Mouse (Mus musculus) heart, embryonic 16.5 days (tissue): ENCODE measurements at regions not wholly inside any gene's neighbourhood (a gene's known extent, or its start where the extent isn't known, plus 50 kb on each side); places are given as distances from the start of the nearest gene placed in this dataset.

Experiments used
- ATAC-seq: fragments of 200-750 bp; cut with Nextera tagmentation; replicated peaks from 2 replicates; pipeline ENCODE4 v1.8.0; 2017; ENCODE audit warnings: moderate number of reproducible peaks; ENCODE audit not compliant: insufficient read depth, low FRiP score; ENCODE audit errors: extremely low read depth
- H3K27ac ChIP-seq: fragments of 300-500 bp; sonication (generic); 2 replicates; pipeline ENCODE4 v1.5.1; 2014; ENCODE audit warnings: mild to moderate bottlenecking, low read length, control low read depth, moderate library complexity
- H3K27me3 ChIP-seq: fragments of 300-500 bp; sonication (generic); 2 replicates; pipeline ENCODE4 v1.6.1; 2014; ENCODE audit warnings: low read length, mixed read lengths; ENCODE audit not compliant: control insufficient read depth, insufficient read depth
- H3K36me3 ChIP-seq: fragments of 300-500 bp; sonication (generic); 2 replicates; pipeline ENCODE4 v1.6.1; 2014; ENCODE audit not compliant: control insufficient read depth, insufficient read depth
- H3K4me1 ChIP-seq: fragments of 300-500 bp; sonication (generic); 2 replicates; pipeline ENCODE4 v1.6.1; 2014; ENCODE audit warnings: low read length, mixed read lengths; ENCODE audit not compliant: control insufficient read depth, insufficient read depth
- H3K4me2 ChIP-seq: fragments of 300-500 bp; sonication (generic); 2 replicates; pipeline ENCODE4 v1.6.1; 2014; ENCODE audit warnings: low read depth, mild to moderate bottlenecking, control low read depth, low read length
- H3K4me3 ChIP-seq: fragments of 300-500 bp; sonication (generic); 2 replicates; pipeline ENCODE4 v1.5.1; 2014; ENCODE audit warnings: mild to moderate bottlenecking, control low read depth, low read length
- H3K9ac ChIP-seq: fragments of 300-500 bp; sonication (generic); 2 replicates; pipeline ENCODE4 v1.6.1; 2014; ENCODE audit warnings: low read length, control low read depth
- H3K9me3 ChIP-seq: fragments of 300-500 bp; sonication (generic); replicated peaks from 2 replicates; pipeline ENCODE4 v1.6.1; 2016; ENCODE audit warnings: low read length; ENCODE audit not compliant: control insufficient read depth
- whole genome bisulfite sequencing: fragments of 180-500 bp; shearing (Covaris S2); extraction: QIAGEN DNeasy Blood & Tissue Kit; methylation state at CpG from one replicate; pipeline ENCODE4 v1.1.7; 2014; 5-methylcytosine and 5-hydroxymethylcytosine counted together

- Histone ChIP-seq H3K4me1 (no peaks in the 10 kb centered on the region), H3K4me3 (no peak overlapping the region)
Observed at GRCm38 (mm10) chr2:148290326-148290725, 104.8 kb upstream of the Sstr4 start.

GRCm38 (mm10) chr2:148292442-148292841 is 102.7 kb upstream of the Sstr4 start:
- no peak overlapping the region for H3K4me2 ChIP-seq
- H3K27ac ChIP-seq: no peak overlapping the region
- no peak overlapping the region for H3K9ac ChIP-seq
- no peaks in the 10 kb centered on the region for H3K4me1 ChIP-seq
- no peaks in the 10 kb centered on the region for H3K9me3 ChIP-seq
- H3K36me3 ChIP-seq: no peaks in the 10 kb centered on the region
- no peak for ATAC-seq
- no peaks in the 10 kb centered on the region for H3K27me3 ChIP-seq
- no peak overlapping the region for H3K4me3 ChIP-seq
- WGBS: 84% methylated on average over 5 of the region's 5 CpGs

More at GRCm38 (mm10) chr2:148290326-148290725, 104.8 kb upstream of the Sstr4 start:
- no peak overlapping the region for H3K4me2 ChIP-seq
- H3K27me3 ChIP-seq: no peaks in the 10 kb centered on the region
- no peaks in the 10 kb centered on the region for H3K36me3 ChIP-seq
- no peak overlapping the region for H3K27ac ChIP-seq
- 53% methylated on average over 3 of the region's 3 CpGs for WGBS
- no peak for ATAC-seq
- no peak overlapping the region for H3K9ac ChIP-seq
- no peaks in the 10 kb centered on the region for H3K9me3 ChIP-seq

- ATAC-seq: no peak
- H3K9ac ChIP-seq: no peak overlapping the region
- no peak overlapping the region for H3K27ac ChIP-seq
- H3K27me3 ChIP-seq: no peaks in the 10 kb centered on the region
- no peak overlapping the region for H3K4me2 ChIP-seq
- no peaks in the 10 kb centered on the region for H3K9me3 ChIP-seq
- no peaks in the 10 kb centered on the region for H3K4me1 ChIP-seq
- no peaks in the 10 kb centered on the region for H3K36me3 ChIP-seq
- H3K4me3 ChIP-seq: no peak overlapping the region
- WGBS: 48% methylated on average over 2 of the region's 2 CpGs
Observed at GRCm38 (mm10) chr2:148292895-148293294, 102.2 kb upstream of the Sstr4 start.

GRCm38 (mm10) chr2:148300879-148301278 is 94.3 kb upstream of the Sstr4 start:
- no peak overlapping the region for H3K9ac ChIP-seq
- H3K27ac ChIP-seq: no peak overlapping the region
- WGBS: 55% methylated on average over 2 of the region's 2 CpGs
- no peaks in the 10 kb centered on the region for H3K9me3 ChIP-seq
- ATAC-seq: no peak
- no peaks in the 10 kb centered on the region for H3K4me1 ChIP-seq
- H3K36me3 ChIP-seq: no peaks in the 10 kb centered on the region
- no peak overlapping the region for H3K4me3 ChIP-seq
- no peaks in the 10 kb centered on the region for H3K27me3 ChIP-seq
- H3K4me2 ChIP-seq: no peak overlapping the region

GRCm38 (mm10) chr2:148312255-148312654 is 82.9 kb upstream of the Sstr4 start:
- H3K36me3 ChIP-seq: no peaks in the 10 kb centered on the region
- WGBS: 80% methylated on average over 2 of the region's 2 CpGs
- no peak overlapping the region for H3K9ac ChIP-seq
- H3K27ac ChIP-seq: no peak overlapping the region
- H3K4me1 ChIP-seq: no peaks in the 10 kb centered on the region
- no peak overlapping the region for H3K4me3 ChIP-seq
- no peak overlapping the region for H3K4me2 ChIP-seq
- H3K9me3 ChIP-seq: no peaks in the 10 kb centered on the region
- ATAC-seq: no peak
- no peaks in the 10 kb centered on the region for H3K27me3 ChIP-seq

GRCm38 (mm10) chr2:148320896-148321295 is 74.2 kb upstream of the Sstr4 start:
- ATAC-seq: no peak
- Histone ChIP-seq H3K9ac (no peak overlapping the region), H3K4me2 (no peak overlapping the region), H3K9me3 (no peaks in the 10 kb centered on the region), H3K27me3 (no peaks in the 10 kb centered on the region), H3K4me1 (no peaks in the 10 kb centered on the region), H3K4me3 (no peak overlapping the region), H3K27ac (no peak overlapping the region), H3K36me3 (no peaks in the 10 kb centered on the region)
- WGBS: 66% methylated on average over 1 of the region's 1 CpGs

- no peak overlapping the region for H3K4me2 ChIP-seq
- H3K4me3 ChIP-seq: no peak overlapping the region
- H3K9me3 ChIP-seq: no peaks in the 10 kb centered on the region
- H3K27ac ChIP-seq: no peak overlapping the region
- 75% methylated on average over 3 of the region's 3 CpGs for WGBS
- no peaks in the 10 kb centered on the region for H3K4me1 ChIP-seq
- H3K36me3 ChIP-seq: no peaks in the 10 kb centered on the region
- no peak overlapping the region for H3K9ac ChIP-seq
- no peaks in the 10 kb centered on the region for H3K27me3 ChIP-seq
- no peak for ATAC-seq
Observed at GRCm38 (mm10) chr2:148325362-148325761, 69.8 kb upstream of the Sstr4 start.

- H3K4me1 ChIP-seq: no peaks in the 10 kb centered on the region
- no peaks in the 10 kb centered on the region for H3K27me3 ChIP-seq
- H3K4me3 ChIP-seq: no peak overlapping the region
- H3K36me3 ChIP-seq: no peaks in the 10 kb centered on the region
- H3K9me3 ChIP-seq: no peaks in the 10 kb centered on the region
- H3K27ac ChIP-seq: no peak overlapping the region
- H3K9ac ChIP-seq: no peak overlapping the region
- WGBS: 57% methylated on average over 4 of the region's 4 CpGs
- H3K4me2 ChIP-seq: no peak overlapping the region
- ATAC-seq: no peak
Observed at GRCm38 (mm10) chr2:148325854-148326387, 69.2 kb upstream of the Sstr4 start.

- Histone ChIP-seq H3K4me2 (no peak overlapping the region), H3K4me1 (no peaks in the 10 kb centered on the region), H3K27ac (no peak overlapping the region), H3K36me3 (no peaks in the 10 kb centered on the region), H3K9ac (no peak overlapping the region), H3K9me3 (no peaks in the 10 kb centered on the region), H3K4me3 (no peak overlapping the region), H3K27me3 (no peaks in the 10 kb centered on the region)
- WGBS: 64% methylated on average over 2 of the region's 2 CpGs
- no peak for ATAC-seq
Observed at GRCm38 (mm10) chr2:148326414-148326813, 68.7 kb upstream of the Sstr4 start.
